Mouse (Mus musculus) liver, postnatal 0 days (tissue): ENCODE results near the gene Nap1l1. TPM values are rescaled to one million over a fixed set of nuclear protein-coding genes. Genes with fewer than 3 reads are reported as not detected.

Experiments used
- ATAC-seq: fragments of 200-750 bp; cut with Nextera tagmentation; 2 replicates; pipeline ENCODE4 v1.8.0; 2017; ENCODE audit warnings: mild to moderate bottlenecking, moderate library complexity
- DNase-seq: peaks from one replicate; pipeline ENCODE4 v3.0.0-alpha.2; 2016
- H3K27ac ChIP-seq: fragments of 300-500 bp; sonication (generic); 2 replicates; pipeline ENCODE4 v1.5.1; 2014; ENCODE audit warnings: antibody characterized with exemption, moderate library complexity, mild to moderate bottlenecking, low read depth
- H3K27me3 ChIP-seq: fragments of 300-500 bp; sonication (generic); 2 replicates; pipeline ENCODE4 v1.6.1; 2014; ENCODE audit warnings: low read length, control low read depth, mixed read lengths; ENCODE audit not compliant: insufficient read depth
- H3K36me3 ChIP-seq: fragments of 300-500 bp; sonication (generic); replicated peaks from 2 replicates; pipeline ENCODE4 v1.6.1; 2014; ENCODE audit warnings: mild to moderate bottlenecking, control low read depth, low read length, moderate library complexity, mixed read lengths; ENCODE audit not compliant: insufficient read depth
- H3K4me1 ChIP-seq: fragments of 300-500 bp; sonication (generic); 2 replicates; pipeline ENCODE4 v1.6.1; 2014; ENCODE audit warnings: antibody characterized with exemption, mild to moderate bottlenecking, control low read depth; ENCODE audit not compliant: insufficient read depth
- H3K4me2 ChIP-seq: fragments of 300-500 bp; sonication (generic); 2 replicates; pipeline ENCODE4 v1.6.1; 2014; ENCODE audit warnings: low read depth, mild to moderate bottlenecking, low read length, moderate library complexity, mixed read lengths
- H3K4me3 ChIP-seq: fragments of 300-500 bp; sonication (generic); 2 replicates; pipeline ENCODE4 v1.5.1; 2014; ENCODE audit warnings: low read depth, low read length
- H3K9ac ChIP-seq: fragments of 300-500 bp; sonication (generic); replicated peaks from 2 replicates; pipeline ENCODE4 v1.6.1; 2014; ENCODE audit warnings: mild to moderate bottlenecking, moderate library complexity
- H3K9me3 ChIP-seq: fragments of 300-500 bp; sonication (generic); 2 replicates; pipeline ENCODE4 v1.6.1; 2016; ENCODE audit warnings: mild to moderate bottlenecking, control low read depth, low read length, mixed read lengths
- CTCF ChIP-seq: sonication (generic); IDR thresholded peaks from 2 replicates; pipeline ENCODE4 v1.5.1; 2016; ENCODE audit warnings: antibody characterized with exemption, low read depth
- EP300 ChIP-seq: IDR thresholded peaks from 2 replicates; pipeline ENCODE4 v1.6.1; 2016; ENCODE audit warnings: antibody characterized with exemption, low read depth, mild to moderate bottlenecking
- WGBS: fragments of 180-500 bp; shearing (Covaris S2); extraction: QIAGEN DNeasy Blood & Tissue Kit; methylation state at CpG from one replicate; pipeline ENCODE4 v1.1.7; 2014; ENCODE audit not compliant: insufficient replicate concordance; 5-methylcytosine and 5-hydroxymethylcytosine counted together
- polyA plus RNA-seq: library from polyadenylated mRNA; unstranded; fragments of >200 nt; fragmentation: Nextera tagmentation; extraction: Ambion mirVana; gene quantifications from 2 replicates; pipeline ENCODE4 v1.2.1, GENCODE M21; 2015

The Nap1l1 gene
- polyA plus RNA-seq, 1 experiment from 2014 or later, result 73.7 TPM

GRCm38 (mm10) chr10:111523894-111524293 is 50.9 kb downstream of the Nap1l1 start:
- 85% methylated on average over 12 of the region's 12 CpGs for WGBS
- DNase-seq (no peak), ATAC-seq (no peak)
- Histone ChIP-seq H3K9me3 (no peaks in the 10 kb centered on the region), H3K4me1 (no peaks in the 10 kb centered on the region; the same call in none of the 2 replicates), H3K9ac (no peak overlapping the region), H3K36me3 (no peaks in the 10 kb centered on the region), H3K27ac (no peak overlapping the region), H3K4me3 (no peak overlapping the region), H3K27me3 (no peaks in the 10 kb centered on the region), H3K4me2 (no peak overlapping the region)
- TF ChIP-seq CTCF (no peak), EP300 (no peak)

- no peak for ATAC-seq
- no peaks in the 10 kb centered on the region for H3K9me3 ChIP-seq
- H3K36me3 ChIP-seq, result no peaks in the 10 kb centered on the region
- no peak overlapping the region for H3K4me2 ChIP-seq
- TF ChIP-seq EP300, result no peak
- no peak for TF ChIP-seq CTCF
- H3K4me3 ChIP-seq, result no peak overlapping the region
- peaks cover 3% of the 10 kb centered on the region; the same call in 1 of the 2 replicates for H3K4me1 ChIP-seq
- H3K9ac ChIP-seq, result no peak overlapping the region
- DNase-seq, result no peak
- no peaks in the 10 kb centered on the region for H3K27me3 ChIP-seq
- 53% methylated on average over 5 of the region's 5 CpGs for WGBS
- H3K27ac ChIP-seq, result no peak overlapping the region
These were observed 54.0 kb downstream of the Nap1l1 start for GRCm38 (mm10) chr10:111527057-111527456.

- no peaks in the 10 kb centered on the region for H3K9me3 ChIP-seq
- H3K27ac ChIP-seq, result no peak overlapping the region
- no peaks in the 10 kb centered on the region for H3K36me3 ChIP-seq
- peaks cover 6% of the 10 kb centered on the region; the same call in 1 of the 2 replicates for H3K4me1 ChIP-seq
- no peaks in the 10 kb centered on the region for H3K27me3 ChIP-seq
- no peak overlapping the region for H3K4me2 ChIP-seq
- TF ChIP-seq CTCF (no peak), EP300 (no peak)
- no peak overlapping the region for H3K9ac ChIP-seq
- DNase-seq (no peak), ATAC-seq (no peak)
- H3K4me3 ChIP-seq, result no peak overlapping the region
- 82% methylated on average over 7 of the region's 7 CpGs for WGBS
These were observed 54.6 kb downstream of the Nap1l1 start for GRCm38 (mm10) chr10:111527613-111528012.

GRCm38 (mm10) chr10:111528283-111528682 is 55.3 kb downstream of the Nap1l1 start:
- H3K4me3 ChIP-seq, result no peak overlapping the region
- H3K36me3 ChIP-seq, result no peaks in the 10 kb centered on the region
- H3K4me2 ChIP-seq, result no peak overlapping the region
- H3K9me3 ChIP-seq, result no peaks in the 10 kb centered on the region
- 47% methylated on average over 4 of the region's 4 CpGs for WGBS
- TF ChIP-seq EP300, result no peak
- no peak for TF ChIP-seq CTCF
- no peak overlapping the region for H3K27ac ChIP-seq
- ATAC-seq, result no peak
- peaks cover 7% of the 10 kb centered on the region; the same call in 1 of the 2 replicates for H3K4me1 ChIP-seq
- no peak overlapping the region for H3K9ac ChIP-seq
- H3K27me3 ChIP-seq, result no peaks in the 10 kb centered on the region
- no peak for DNase-seq

GRCm38 (mm10) chr10:111530398-111530797 is 57.4 kb downstream of the Nap1l1 start:
- Histone ChIP-seq H3K4me2 (no peak overlapping the region), H3K9me3 (no peaks in the 10 kb centered on the region), H3K9ac (no peak overlapping the region), H3K36me3 (no peaks in the 10 kb centered on the region), H3K4me3 (no peak overlapping the region), H3K27me3 (no peaks in the 10 kb centered on the region), H3K27ac (no peak overlapping the region), H3K4me1 (peaks cover 8% of the 10 kb centered on the region; the same call in 1 of the 2 replicates)
- ATAC-seq (no peak), DNase-seq (no peak)
- 50% methylated on average over 7 of the region's 7 CpGs for WGBS
- TF ChIP-seq EP300, result no peak
- no peak for TF ChIP-seq CTCF

- TF ChIP-seq CTCF (no peak), EP300 (no peak)
- DNase-seq (no peak), ATAC-seq (no peak)
- Histone ChIP-seq H3K9ac (no peak overlapping the region), H3K27me3 (no peaks in the 10 kb centered on the region), H3K9me3 (no peaks in the 10 kb centered on the region), H3K4me1 (peaks cover 14% of the 10 kb centered on the region; the same call in 1 of the 2 replicates), H3K4me3 (no peak overlapping the region), H3K36me3 (no peaks in the 10 kb centered on the region), H3K27ac (no peak overlapping the region), H3K4me2 (no peak overlapping the region)
- WGBS, result 71% methylated on average over 8 of the region's 8 CpGs
These were observed 61.7 kb downstream of the Nap1l1 start for GRCm38 (mm10) chr10:111534691-111535090.

GRCm38 (mm10) chr10:111537410-111537809 is 64.4 kb downstream of the Nap1l1 start:
- H3K27me3 ChIP-seq, result no peaks in the 10 kb centered on the region
- no peak for DNase-seq
- H3K9ac ChIP-seq, result no peak overlapping the region
- ATAC-seq, result no peak
- no peaks in the 10 kb centered on the region for H3K36me3 ChIP-seq
- peaks cover 10% of the 10 kb centered on the region; the same call in 1 of the 2 replicates for H3K4me1 ChIP-seq
- H3K4me3 ChIP-seq, result no peak overlapping the region
- WGBS, result 82% methylated on average over 19 of the region's 19 CpGs
- H3K9me3 ChIP-seq, result no peaks in the 10 kb centered on the region
- H3K27ac ChIP-seq, result no peak overlapping the region
- TF ChIP-seq CTCF, result no peak
- no peak for TF ChIP-seq EP300
- no peak overlapping the region for H3K4me2 ChIP-seq
